Comparison of ENCODE assay signal across 13 mouse cellular contexts in genomic region chr1:189744914-189745710, GRCm38 (mm10). TPM values are rescaled to one million over a fixed set of nuclear protein-coding genes. Genes with fewer than 3 reads are reported as not detected.
A peak's percentile ranks its signal among the peaks of the same experiment; 100 is the strongest.
DNase-seq lines count a peak whose midpoint lies in the region; ATAC-seq and TF ChIP-seq lines count a peak whose summit lies in the region.
"Had no signal": no experiment of that assay in that cellular context is flagged by ENCODE, and none has a peak within 500 bp of the region (broad histone marks: within the 10 kb centered on the region; RNA-seq: fewer than 3 reads in every experiment).

No protein-coding gene starts in this region.

- H3K9me3 ChIP-seq in heart, embryonic 10.5 days: no peaks in the 10 kb centered on the region
- H3K9me3 ChIP-seq in kidney, embryonic 16.5 days (ENCODE audit: low read length): no peaks in the 10 kb centered on the region
- H3K9me3 ChIP-seq in heart, postnatal 0 days (replicated peaks; ENCODE audit: control insufficient read depth, low read length): no peaks in the 10 kb centered on the region

- intact Hi-C loops in heart, postnatal 25 days (cut with DNase I): no loop called here

- no peak overlapping the region for H3K4me2 ChIP-seq in kidney, embryonic 16.5 days (replicated peaks; ENCODE audit: low read depth, low read length)
- no peak overlapping the region for H3K4me2 ChIP-seq in heart, postnatal 0 days (ENCODE audit: low read depth, low read length)

- DNase-seq in heart, embryonic 10.5 days (ENCODE audit: low spot score): no peak
- no peak for DNase-seq in heart, postnatal 25 days (ENCODE audit: low spot score)
- no peak for DNase-seq in kidney, postnatal 36 days
- DNase-seq in R1 (ENCODE audit: low read depth, low spot score): peak; percentile 39
- no peak for DNase-seq in heart, postnatal 0 days (ENCODE audit: low spot score)
- DNase-seq in thymus, postnatal 4 days: no peak
- DNase-seq: cerebellum, adult 11-12 months; left cerebral cortex, postnatal 4 days; retina, postnatal 1 day had no signal

- peak overlapping the region; percentile 67; the same call in 1 of the 2 replicates for H3K27ac ChIP-seq in heart, embryonic 10.5 days
- H3K27ac ChIP-seq in kidney, embryonic 16.5 days (ENCODE audit: low read length): peak overlapping the region; percentile 32
- H3K27ac ChIP-seq in heart, postnatal 0 days (ENCODE audit: low read depth): peak overlapping the region; percentile 18; the same call in 1 of the 2 replicates

- peaks cover 39% of the 10 kb centered on the region for H3K4me1 ChIP-seq in heart, embryonic 10.5 days
- H3K4me1 ChIP-seq in kidney, embryonic 16.5 days (ENCODE audit: insufficient read depth, low read length): peaks cover 72% of the 10 kb centered on the region
- H3K4me1 ChIP-seq in heart, postnatal 0 days (ENCODE audit: control insufficient read depth, insufficient read depth): peaks cover 22% of the 10 kb centered on the region

- H3K4me3 ChIP-seq in heart, embryonic 10.5 days: no peak overlapping the region
- no peak overlapping the region for H3K4me3 ChIP-seq in kidney, embryonic 16.5 days (ENCODE audit: low read length)
- no peak overlapping the region for H3K4me3 ChIP-seq in heart, postnatal 0 days (ENCODE audit: low read depth, low read length)

- ATAC-seq in kidney, embryonic 16.5 days (ENCODE audit: low FRiP score, low TSS enrichment): peak; percentile 31; the same call in 1 of the 2 replicates
- ATAC-seq in heart, postnatal 0 days (ENCODE audit: insufficient read depth, low read depth): peak; percentile 72
- ATAC-seq: inflammation-experienced regulatory T-cells, adult 6 months; lung, postnatal 0 days; Patski had no signal

- no peak for TF ChIP-seq EP300 in heart, postnatal 0 days (IDR thresholded peaks at IDR 0.05; ENCODE audit: low read depth)

- no peaks in the 10 kb centered on the region for H3K27me3 ChIP-seq in heart, embryonic 10.5 days (ENCODE audit: insufficient read depth, poor library complexity, severe bottlenecking)
- no peaks in the 10 kb centered on the region for H3K27me3 ChIP-seq in kidney, embryonic 16.5 days (ENCODE audit: insufficient read depth, low read length)
- H3K27me3 ChIP-seq in heart, postnatal 0 days (ENCODE audit: control insufficient read depth, insufficient read depth, low read length): no peaks in the 10 kb centered on the region
- H3K27me3 ChIP-seq: Patski had no signal

- H3K9ac ChIP-seq in kidney, embryonic 16.5 days (replicated peaks; ENCODE audit: low read length): 0 out of 2 replicates have a peak overlapping the region, but pooled peaks have one; percentile 22
- H3K9ac ChIP-seq in heart, postnatal 0 days (replicated peaks; ENCODE audit: low read depth, low read length): no peak overlapping the region

- TF ChIP-seq CTCF in heart, postnatal 0 days (IDR thresholded peaks at IDR 0.05; ENCODE audit: low read depth): no peak

- peaks cover 12% of the 10 kb centered on the region; the same call in 1 of the 2 replicates for H3K36me3 ChIP-seq in heart, embryonic 10.5 days
- H3K36me3 ChIP-seq in kidney, embryonic 16.5 days (ENCODE audit: insufficient read depth, low read length): 0 out of 2 replicates have a peak, but pooled peaks cover 4% of the 10 kb centered on the region
- no peaks in the 10 kb centered on the region for H3K36me3 ChIP-seq in heart, postnatal 0 days (replicated peaks; ENCODE audit: control insufficient read depth, insufficient read depth, low read length)

- 54% methylated on average over 4 of the region's 4 CpGs for WGBS in heart, embryonic 10.5 days
- 23% methylated on average over 4 of the region's 4 CpGs for WGBS in kidney, embryonic 16.5 days
- 54% methylated on average over 4 of the region's 4 CpGs for WGBS in heart, postnatal 0 days

RNA-seq across cellular contexts. Expression of gene Ptpn14, which starts 17.0 kb away (rescaled TPM):
- polyA plus RNA-seq in heart, embryonic 10.5 days (2016; fragmentation: Nextera tagmentation; extraction: Ambion mirVana): 7.2 and 9.6 TPM in 2 replicates
- total RNA-seq in heart, postnatal 25 days (2021): 10 to 100 TPM; 29.4 to 30.9 TPM
- 16.1 and 17.0 TPM in 2 replicates for polyA plus RNA-seq in kidney, embryonic 16.5 days (2015; fragmentation: Nextera tagmentation; extraction: Ambion mirVana)
- 23.5 and 24.5 TPM in 2 replicates for total RNA-seq in heart, postnatal 0 days (2014; rRNA removed; ENCODE audit: low replicate concordance)
- 4.2 TPM in 2 replicates for polyA plus RNA-seq in heart, postnatal 0 days (2015; fragmentation: Nextera tagmentation; extraction: Ambion mirVana)

RNA-seq across cellular contexts. Expression of gene Cenpf, which starts 57.2 kb away (rescaled TPM):
- polyA plus RNA-seq in heart, embryonic 10.5 days (2016; fragmentation: Nextera tagmentation; extraction: Ambion mirVana): 62.7 and 71.3 TPM in 2 replicates
- total RNA-seq in heart, postnatal 25 days (2021): 1 to 10 TPM; 2.5 to 5.2 TPM
- polyA plus RNA-seq in kidney, embryonic 16.5 days (2015; fragmentation: Nextera tagmentation; extraction: Ambion mirVana): 65.4 and 87.1 TPM in 2 replicates
- total RNA-seq in heart, postnatal 0 days (2014; rRNA removed; ENCODE audit: low replicate concordance): 11.1 and 11.2 TPM in 2 replicates
- 23.2 and 26.7 TPM in 2 replicates for polyA plus RNA-seq in heart, postnatal 0 days (2015; fragmentation: Nextera tagmentation; extraction: Ambion mirVana)
